Mouse (Mus musculus) lung, embryonic 14.5 days (tissue): ENCODE data around the gene Gm7075. TPM values are rescaled to one million over a fixed set of nuclear protein-coding genes. Genes with fewer than 3 reads are reported as not detected.
"Not testable (repeated sequence)": the region's sequence is repeated elsewhere in the genome, so short reads cannot be mapped to it uniquely, and the experiment has no call there.

Experiments
- ATAC-seq: fragments of 200-750 bp; cut with Nextera tagmentation; 2 replicates; pipeline ENCODE4 v1.8.0; 2017; ENCODE audit warnings: mild to moderate bottlenecking, moderate TSS enrichment, moderate library complexity; ENCODE audit not compliant: insufficient read depth
- DNase-seq: peaks from one replicate; pipeline ENCODE4 v3.0.0-alpha.2; 2015
- H3K27ac ChIP-seq: fragments of 300-500 bp; sonication (generic); 2 replicates; pipeline ENCODE4 v1.5.1; 2014; ENCODE audit warnings: low read depth, mild to moderate bottlenecking, moderate library complexity
- H3K27me3 ChIP-seq: fragments of 300-500 bp; sonication (generic); 2 replicates; pipeline ENCODE4 v1.6.1; 2014; ENCODE audit warnings: low read length, control low read depth; ENCODE audit not compliant: insufficient read depth
- H3K36me3 ChIP-seq: fragments of 300-500 bp; sonication (generic); 2 replicates; pipeline ENCODE4 v1.6.1; 2014; ENCODE audit warnings: control low read depth; ENCODE audit not compliant: insufficient read depth
- H3K4me1 ChIP-seq: fragments of 300-500 bp; sonication (generic); 2 replicates; pipeline ENCODE4 v1.6.1; 2014; ENCODE audit warnings: antibody characterized with exemption, control low read depth; ENCODE audit not compliant: insufficient read depth
- H3K4me2 ChIP-seq: fragments of 300-500 bp; sonication (generic); 2 replicates; pipeline ENCODE4 v1.6.1; 2014; ENCODE audit warnings: mild to moderate bottlenecking
- H3K4me3 ChIP-seq: fragments of 300-500 bp; sonication (generic); 2 replicates; pipeline ENCODE4 v1.5.1; 2014; ENCODE audit warnings: low read depth, low read length
- H3K9ac ChIP-seq: fragments of 300-500 bp; sonication (generic); 2 replicates; pipeline ENCODE4 v1.6.1; 2014
- H3K9me3 ChIP-seq: fragments of 300-500 bp; sonication (generic); 2 replicates; pipeline ENCODE4 v1.6.1; 2016; ENCODE audit warnings: low read depth, low read length, control low read depth
- CTCF ChIP-seq: IDR thresholded peaks from 2 replicates; pipeline ENCODE4 v1.5.1; 2016; ENCODE audit warnings: antibody characterized with exemption, low read depth
- WGBS: fragments of 180-500 bp; shearing (Covaris S2); extraction: QIAGEN DNeasy Blood & Tissue Kit; methylation state at CpG from one replicate; pipeline ENCODE4 v1.1.7; 2014; 5-methylcytosine and 5-hydroxymethylcytosine counted together
- polyA plus RNA-seq: library from polyadenylated mRNA; unstranded; fragments of >200 nt; fragmentation: Nextera tagmentation; extraction: Ambion mirVana; gene quantifications from 2 replicates; pipeline ENCODE4 v1.2.1, GENCODE M21; 2014

Gm7075 gene
- polyA plus RNA-seq, 1 experiment from 2014 or later = not detected

- no peak overlapping the region for H3K9ac ChIP-seq
- H3K4me3 ChIP-seq = no peak overlapping the region
- DNase-seq (no peak), ATAC-seq (no peak)
- H3K4me2 ChIP-seq = no peak overlapping the region
- no peak for TF ChIP-seq CTCF
- H3K27ac ChIP-seq = no peak overlapping the region
- H3K36me3 ChIP-seq = no peaks in the 10 kb centered on the region
- no peaks in the 10 kb centered on the region for H3K4me1 ChIP-seq
- no peaks in the 10 kb centered on the region for H3K27me3 ChIP-seq
- 87% methylated on average over 10 of the region's 10 CpGs for WGBS
- no peaks in the 10 kb centered on the region for H3K9me3 ChIP-seq
These were observed 24.6 kb downstream of the Gm7075 start for GRCm38 (mm10) chr10:63396963-63397362.

- Histone ChIP-seq H3K9ac (no peak overlapping the region), H3K4me2 (no peak overlapping the region), H3K4me3 (no peak overlapping the region), H3K4me1 (no peaks in the 10 kb centered on the region), H3K9me3 (no peaks in the 10 kb centered on the region), H3K27ac (no peak overlapping the region), H3K36me3 (no peaks in the 10 kb centered on the region), H3K27me3 (no peaks in the 10 kb centered on the region)
- 66% methylated on average over 4 of the region's 4 CpGs for WGBS
- TF ChIP-seq CTCF = no peak
- no peak for ATAC-seq
- no peak for DNase-seq
These were observed 32.6 kb downstream of the Gm7075 start for GRCm38 (mm10) chr10:63388948-63389347.

- no peak for TF ChIP-seq CTCF
- Histone ChIP-seq H3K4me1 (no peaks in the 10 kb centered on the region), H3K4me2 (peak overlapping the region; percentile 67), H3K4me3 (peak overlapping the region; percentile 41), H3K9ac (peak overlapping the region; percentile 45), H3K9me3 (no peaks in the 10 kb centered on the region), H3K36me3 (no peaks in the 10 kb centered on the region), H3K27ac (peak overlapping the region; percentile 44; the same call in 1 of the 2 replicates), H3K27me3 (no peaks in the 10 kb centered on the region)
- WGBS = 3% methylated on average over 10 of the region's 10 CpGs
- DNase-seq (peak; percentile 32), ATAC-seq (no peak)
These were observed 34.6 kb downstream of the Gm7075 start for GRCm38 (mm10) chr10:63386991-63387390.

GRCm38 (mm10) chr10:63386444-63386843 is 35.1 kb downstream of the Gm7075 start:
- peak; percentile 96 for DNase-seq
- Histone ChIP-seq H3K27me3 (0 out of 2 replicates have a peak, but pooled peaks cover under 1% of the 10 kb centered on the region), H3K4me1 (no peaks in the 10 kb centered on the region), H3K9me3 (no peaks in the 10 kb centered on the region), H3K9ac (peak overlapping the region; percentile 45), H3K36me3 (no peaks in the 10 kb centered on the region), H3K4me2 (peak overlapping the region; percentile 67), H3K27ac (peak overlapping the region; percentile 44; the same call in 1 of the 2 replicates), H3K4me3 (peak overlapping the region; percentile 41)
- no peak for TF ChIP-seq CTCF
- ATAC-seq = peak; percentile 58
- under 1% methylated on average over 19 of the region's 19 CpGs for WGBS

GRCm38 (mm10) chr10:63385897-63386296 is 35.7 kb downstream of the Gm7075 start:
- not testable (repeated sequence) for DNase-seq, H3K4me1 ChIP-seq, H3K27ac ChIP-seq, ATAC-seq, H3K27me3 ChIP-seq, H3K36me3 ChIP-seq, H3K9me3 ChIP-seq
- 23% methylated on average over 5 of the region's 5 CpGs for WGBS
- Histone ChIP-seq H3K9ac (0 out of 2 replicates have a peak overlapping the region, but pooled peaks have one; percentile 45), H3K4me2 (peak overlapping the region; percentile 67), H3K4me3 (peak overlapping the region; percentile 41)

GRCm38 (mm10) chr10:63382372-63383279 is 39.0 kb downstream of the Gm7075 start, which contains the start of gene Dnajc12:
Dnajc12 (plus strand) TSS chr10:63382443.
- 1% methylated on average over 28 of the region's 28 CpGs for WGBS
- Histone ChIP-seq H3K36me3 (no peaks in the 10 kb centered on the region), H3K9ac (peak within 1 kb of the TSS; percentile 65), H3K27ac (no peak within 1 kb of the TSS), H3K4me2 (peak within 1 kb of the TSS; percentile 79), H3K27me3 (0 out of 2 replicates have a peak, but pooled peaks cover 4% of the 10 kb centered on the region), H3K4me3 (peak within 1 kb of the TSS; percentile 49), H3K4me1 (no peaks in the 10 kb centered on the region), H3K9me3 (no peaks in the 10 kb centered on the region)
- DNase-seq (peak; percentile 98), ATAC-seq (peak; percentile 94)
- peak; percentile 82 for TF ChIP-seq CTCF

- no peak within 1 kb of the TSS for H3K27ac ChIP-seq
- no peaks in the 10 kb centered on the region for H3K4me1 ChIP-seq
- no peaks in the 10 kb centered on the region for H3K9me3 ChIP-seq
- no peak for TF ChIP-seq CTCF
- ATAC-seq (no peak), DNase-seq (peak; percentile 21)
- H3K9ac ChIP-seq = peak within 1 kb of the TSS; percentile 65
- H3K4me3 ChIP-seq = peak within 1 kb of the TSS; percentile 49
- H3K4me2 ChIP-seq = peak within 1 kb of the TSS; percentile 79
- no peaks in the 10 kb centered on the region for H3K36me3 ChIP-seq
- 0 out of 2 replicates have a peak, but pooled peaks cover 4% of the 10 kb centered on the region for H3K27me3 ChIP-seq
- WGBS = 4% methylated on average over 24 of the region's 24 CpGs
These were observed 39.9 kb downstream of the Gm7075 start, which contains the start of gene Sirt1 for GRCm38 (mm10) chr10:63381498-63382280. Sirt1 (minus strand) TSS chr10:63381704.
